Mouse (Mus musculus) Patski (cell line): Measurements from ENCODE around the gene Tomm22. TPM values are rescaled to one million over a fixed set of nuclear protein-coding genes. Genes with fewer than 3 reads are reported as not detected.

Experiments
- ATAC-seq: fragments of 100-300 bp; one replicate; pipeline ENCODE4 v1.8.0; 2021
- CTCF ChIA-PET: fragments of 350-600 bp; sonication (Branson Sonifier 250); formaldehyde crosslinking; loops from one replicate; lab custom pipeline; 2022; ENCODE audit warnings: inconsistent platforms; lab: Charles Lee
- POLR2A ChIA-PET: fragments of 350-600 bp; sonication (Branson Sonifier 250); formaldehyde crosslinking; loops from one replicate; lab custom pipeline; 2022; ENCODE audit warnings: antibody characterized with exemption, inconsistent platforms; lab: Charles Lee
- DNase-seq: peaks from one replicate; pipeline ENCODE4 v3.0.0-alpha.2; 2011; ENCODE audit warnings: low read depth, low spot score
- H3K27me3 ChIP-seq: fragments of 371-371 bp; one replicate; pipeline ENCODE4 v1.5.1; 2021
- CTCF ChIP-seq: fragments of 100-300 bp; IDR thresholded peaks from one replicate; pipeline ENCODE4 v1.5.1; 2021
- in situ Hi-C: fragments of 300-500 bp; cut with MboI; formaldehyde crosslinking; loops from 3 replicates; pipeline ENCODE4 v1.11.1; 2018; ENCODE audit warnings: low pct_unique_long_range_greater_than_20kb, mixed read lengths
- polyA plus RNA-seq: library from polyadenylated mRNA; unstranded; gene quantifications from one replicate; pipeline ENCODE4 v1.2.3, GENCODE M21; 2021

The Tomm22 gene
- 201 TPM for polyA plus RNA-seq

DNA sequence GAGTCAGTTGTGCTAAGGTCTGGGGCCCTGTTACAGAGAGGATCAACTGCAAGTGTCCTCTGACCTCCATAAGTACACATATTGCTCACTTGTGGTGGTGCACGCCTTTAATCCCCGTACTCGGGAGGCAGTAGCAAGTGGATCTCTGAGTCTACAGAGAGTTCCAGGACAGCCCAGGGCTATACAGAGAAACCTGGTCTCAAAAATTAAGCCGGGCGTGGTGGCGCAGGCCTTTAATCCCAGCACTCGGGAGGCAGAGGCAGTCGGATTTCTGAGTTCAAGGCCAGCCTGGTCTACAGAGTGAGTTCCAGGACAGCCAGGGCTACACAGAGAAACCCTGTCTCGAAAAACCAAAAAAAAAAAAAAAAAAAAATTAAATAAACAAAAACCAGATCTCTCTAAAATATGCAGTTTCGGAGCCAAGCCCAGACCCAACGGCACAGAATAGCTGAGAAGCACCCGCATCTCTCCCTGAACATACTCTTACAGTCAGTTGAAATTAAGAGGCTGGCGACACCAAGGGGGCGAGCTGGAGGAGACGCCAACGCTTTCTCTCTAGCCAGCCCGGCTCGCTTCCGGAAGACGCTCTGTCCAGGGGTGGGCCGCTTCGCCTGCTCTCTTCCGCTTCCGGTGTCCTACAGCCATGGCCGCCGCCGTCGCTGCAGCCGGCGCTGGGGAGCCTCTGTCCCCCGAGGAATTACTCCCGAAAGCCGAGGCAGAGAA lies at the start of gene Tomm22:
Gene Tomm22, plus strand, starts transcription at position 613 of the 723 bp plus-strand sequence.
- no peaks in the 10 kb centered on the region for H3K27me3 ChIP-seq
- TF ChIP-seq CTCF = peak; percentile 95
- ChIA-PET POLR2A (interaction anchor here (0.7 to 1.6 kb wide), 3 partner anchors 17 to 426 kb away, joined by 3 to 4 read pairs (median 4); partner anchors contain the start of gene Josd1), CTCF (interaction anchor here (0.7 to 1.7 kb wide), 3 partner anchors 10 to 12 kb away, joined by 3 to 7 read pairs (median 4); partner anchors contain the start of genes Cby1 and Fam227a)
- ATAC-seq = peak; percentile 66
- peak; percentile 57 for DNase-seq
- in situ Hi-C loops = no loop called here

DNA sequence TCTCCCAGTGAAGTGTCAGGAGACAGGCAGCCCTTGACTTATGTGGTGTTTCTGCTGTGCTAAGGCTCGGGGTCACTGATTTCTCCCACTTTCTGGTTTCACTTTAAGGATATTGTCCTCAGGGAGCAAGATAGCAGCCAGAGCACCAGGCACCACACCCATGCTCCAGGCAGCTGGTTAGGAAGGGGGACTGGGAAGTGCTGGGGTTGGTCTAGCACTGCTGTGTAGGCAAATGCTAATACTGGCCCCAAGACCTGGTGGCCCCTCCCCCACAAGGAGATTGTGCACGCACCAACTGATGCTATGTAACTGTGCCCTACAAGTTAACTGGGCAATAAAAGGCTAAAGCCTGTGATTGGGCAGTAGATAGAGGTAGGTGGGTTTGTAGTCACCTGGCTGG lies 40.2 kb upstream of the Tomm22 start:
- ChIA-PET CTCF (interaction anchor here (1.7 kb wide), 1 partner anchor 21 kb away, joined by 6 read pairs; no protein-coding TSS in a partner anchor), POLR2A (no interaction called here)
- H3K27me3 ChIP-seq = no peaks in the 10 kb centered on the region
- DNase-seq (no peak), ATAC-seq (no peak)
- no peak for TF ChIP-seq CTCF
- in situ Hi-C loops = no loop called here

DNA sequence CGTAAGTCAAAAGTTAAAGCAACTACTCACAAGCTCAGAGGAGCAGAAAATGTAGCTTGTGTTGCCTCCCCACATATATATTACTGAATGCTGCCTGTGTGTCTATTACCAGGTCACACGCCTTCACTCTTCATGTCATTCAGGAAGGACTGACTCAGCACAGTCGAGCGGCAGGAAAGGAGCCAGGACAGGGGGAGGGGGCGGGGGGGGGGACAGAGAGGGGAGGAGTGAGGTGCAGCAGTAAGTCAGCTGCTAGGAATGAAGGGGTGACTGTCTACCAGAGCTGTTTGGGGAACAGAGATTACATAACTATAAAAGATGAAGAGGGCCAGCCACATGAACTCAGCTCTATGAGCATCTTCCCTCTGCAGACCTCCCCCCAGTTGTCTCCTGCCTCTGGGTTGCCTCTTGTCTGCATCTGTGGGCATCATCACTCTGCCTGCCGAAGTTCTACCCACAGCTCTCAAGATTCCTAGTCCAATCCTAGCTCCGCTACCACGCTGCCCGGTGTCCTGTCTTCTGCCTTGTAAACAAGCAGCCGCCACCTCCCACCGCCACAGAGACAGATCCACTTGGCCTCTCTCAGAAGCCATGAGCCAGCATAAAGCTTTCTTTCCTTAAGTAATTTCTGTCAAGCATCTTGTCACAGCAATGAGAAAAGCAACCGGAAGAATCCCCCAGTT lies 29.4 kb upstream of the Tomm22 start:
- H3K27me3 ChIP-seq = no peaks in the 10 kb centered on the region
- no peak for DNase-seq
- CTCF ChIA-PET = no interaction called here
- in situ Hi-C loops = no loop called here
- no peak for ATAC-seq
- POLR2A ChIA-PET = interaction anchor here (0.9 kb wide), 1 partner anchor 18 kb away, joined by 4 read pairs; no protein-coding TSS in a partner anchor
- no peak for TF ChIP-seq CTCF

DNA sequence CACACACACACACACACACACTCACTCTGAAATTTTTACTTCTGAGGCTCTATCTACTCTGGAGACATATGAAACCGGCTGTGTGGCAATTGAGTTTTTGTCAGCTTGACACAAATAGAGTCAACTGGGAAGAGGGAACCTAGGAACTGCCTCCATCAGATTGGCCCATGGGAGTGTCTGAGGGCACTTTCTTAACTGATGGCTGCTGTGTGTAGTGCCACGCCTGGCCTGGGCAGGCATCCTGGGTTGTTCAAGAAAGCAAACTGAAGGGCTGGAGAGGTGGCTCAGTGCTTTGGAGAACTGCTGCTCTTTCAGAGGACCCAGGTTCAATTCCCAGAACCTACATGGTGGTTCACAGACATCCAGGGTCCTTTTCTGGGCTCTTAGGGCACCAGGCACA lies 25.2 kb upstream of the Tomm22 start:
- DNase-seq = no peak
- POLR2A ChIA-PET = no interaction called here
- CTCF ChIA-PET = no interaction called here

DNA sequence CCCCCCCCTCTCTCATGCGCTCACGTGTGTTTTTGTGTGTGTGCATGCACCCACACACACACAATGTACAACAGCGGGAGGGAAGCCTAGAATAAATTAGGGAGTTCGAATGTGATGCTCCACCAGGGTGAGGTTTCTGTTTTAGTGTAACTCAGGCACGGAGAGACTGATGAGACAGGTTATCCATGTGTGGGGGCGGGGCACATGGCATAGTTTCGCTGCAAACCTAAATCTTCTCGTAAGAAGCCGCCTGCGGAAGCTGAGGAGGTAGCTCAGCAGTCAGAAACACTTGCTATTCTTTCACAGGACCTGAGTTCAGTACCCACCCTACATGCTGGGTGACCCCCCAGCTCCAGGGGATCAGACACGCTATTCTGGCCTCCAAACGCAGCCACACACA lies 22.5 kb upstream of the Tomm22 start:
- ATAC-seq (no peak), DNase-seq (no peak)
- in situ Hi-C loops = no loop called here
- ChIA-PET POLR2A (no interaction called here), CTCF (no interaction called here)
- H3K27me3 ChIP-seq = no peaks in the 10 kb centered on the region
- TF ChIP-seq CTCF = no peak

More for the DNA sequence above, 25.2 kb upstream of the Tomm22 start:
- ATAC-seq = no peak
- TF ChIP-seq CTCF = no peak
- H3K27me3 ChIP-seq = no peaks in the 10 kb centered on the region
- in situ Hi-C loops = no loop called here

DNA sequence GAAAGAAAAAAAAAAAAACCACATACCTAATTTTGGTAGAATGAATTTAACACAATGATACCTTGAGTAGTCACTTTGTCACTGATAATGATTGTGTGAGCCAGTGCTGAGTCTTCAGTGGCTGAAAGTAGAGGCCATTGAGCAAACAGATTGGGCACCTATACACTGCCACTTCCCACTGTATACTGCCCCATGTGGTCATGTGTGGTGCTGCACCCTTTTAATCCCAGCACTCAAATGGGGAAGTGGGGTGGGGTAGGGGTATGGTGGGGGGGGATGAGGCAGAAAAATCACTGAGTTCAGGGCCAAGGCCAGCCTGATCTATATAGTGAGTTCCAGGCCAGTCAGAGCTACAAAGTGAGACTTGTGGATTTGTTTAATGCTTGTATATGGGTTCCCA lies 20.1 kb upstream of the Tomm22 start:
- ChIA-PET POLR2A (no interaction called here), CTCF (interaction anchor here (1.0 to 1.9 kb wide), 3 partner anchors 8 to 21 kb away, joined by 3 to 6 read pairs (median 3); no protein-coding TSS in a partner anchor)
- no peaks in the 10 kb centered on the region for H3K27me3 ChIP-seq
- DNase-seq (no peak), ATAC-seq (no peak)
- in situ Hi-C loops = no loop called here
- TF ChIP-seq CTCF = no peak

DNA sequence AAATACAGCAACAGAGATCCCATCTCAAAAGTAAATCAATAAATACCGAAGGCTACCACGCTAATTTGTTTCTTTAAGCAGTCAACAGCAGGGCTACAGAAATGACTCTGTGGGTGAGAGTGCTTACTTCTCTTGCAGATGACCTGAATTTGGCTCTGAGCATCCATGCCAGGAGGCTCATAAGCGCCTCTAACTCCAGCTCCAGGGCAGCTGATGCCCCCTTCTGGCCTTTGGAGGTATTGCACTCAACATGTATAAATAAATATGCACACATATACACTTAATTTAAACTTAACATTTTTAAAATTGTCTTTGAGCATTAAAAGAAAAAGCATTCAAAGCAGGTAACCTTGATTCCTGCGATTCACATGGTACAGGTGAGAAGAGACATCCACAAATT lies 19.2 kb upstream of the Tomm22 start:
- in situ Hi-C loops = no loop called here
- H3K27me3 ChIP-seq = no peaks in the 10 kb centered on the region
- CTCF ChIA-PET = interaction anchor here (1.2 to 1.9 kb wide), 2 partner anchors 12 to 22 kb away, joined by 3 to 6 read pairs; no protein-coding TSS in a partner anchor
- POLR2A ChIA-PET = interaction anchor here (0.6 kb wide), 1 partner anchor 109 kb away, joined by 5 read pairs; no protein-coding TSS in a partner anchor
- no peak for ATAC-seq
- DNase-seq = no peak
- peak; percentile 77 for TF ChIP-seq CTCF

DNA sequence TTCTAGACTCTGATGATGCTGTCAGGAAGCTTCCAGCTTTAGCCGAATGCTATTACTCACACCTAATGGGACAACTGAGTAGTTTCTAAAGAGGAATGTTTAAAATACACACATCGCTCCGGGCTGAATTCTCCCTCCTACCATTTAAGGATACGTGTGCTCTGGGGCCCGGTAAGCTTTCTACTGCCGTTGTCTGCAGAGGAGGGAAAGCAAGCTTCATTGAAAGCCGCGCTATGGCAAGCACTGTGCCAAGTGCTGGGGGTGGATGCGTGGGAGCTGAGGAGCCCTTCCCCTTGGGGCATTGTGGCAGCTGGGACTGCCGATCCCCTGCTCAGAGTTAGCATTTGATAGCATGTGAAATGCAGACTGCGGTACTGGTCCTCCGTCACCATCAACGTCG lies 14.2 kb upstream of the Tomm22 start:
- DNase-seq = no peak
- TF ChIP-seq CTCF = no peak
- ATAC-seq = no peak
- CTCF ChIA-PET = interaction anchor here (1.1 kb wide), 1 partner anchor 58 kb away, joined by 3 read pairs; no protein-coding TSS in a partner anchor
- POLR2A ChIA-PET = no interaction called here
- H3K27me3 ChIP-seq = no peaks in the 10 kb centered on the region
- in situ Hi-C loops = loop anchor here (5.0 kb wide), 1 partner anchor 434 kb away; no protein-coding TSS in a partner anchor

DNA sequence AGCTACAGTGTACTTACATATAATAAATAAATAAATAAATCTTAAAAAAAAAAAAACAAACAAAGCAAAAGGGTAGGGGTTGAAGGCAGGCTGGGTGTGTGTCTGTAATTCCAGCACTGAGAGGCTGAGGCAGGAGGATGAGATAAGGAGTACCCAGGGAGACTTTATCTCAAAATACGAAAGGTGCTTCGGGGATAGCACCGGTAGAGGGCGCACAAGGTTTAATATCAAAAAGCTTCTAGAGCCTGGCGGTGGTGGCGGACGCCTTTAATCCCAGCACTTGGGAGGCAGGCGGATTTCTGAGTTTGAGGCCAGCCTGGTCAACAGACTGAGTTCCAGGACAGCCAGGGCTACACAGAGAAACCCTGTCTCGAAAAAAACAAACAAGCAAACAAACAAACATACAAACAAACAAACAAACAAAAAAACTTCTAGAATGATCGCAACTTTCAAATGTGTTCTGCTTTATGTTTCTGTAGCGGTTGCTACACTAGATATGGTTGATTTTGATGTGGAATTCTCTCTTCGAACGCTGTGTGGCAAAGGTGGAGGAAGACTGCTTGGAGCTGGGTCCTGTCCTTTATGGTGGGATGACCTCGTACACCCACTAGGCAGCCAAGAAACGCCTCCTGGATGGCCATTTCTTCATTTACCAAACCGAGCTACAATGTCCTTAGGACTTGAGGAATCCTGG lies 12.7 kb upstream of the Tomm22 start:
- in situ Hi-C loops = loop anchor here (5.0 kb wide), 1 partner anchor 436 kb away; no protein-coding TSS in a partner anchor
- peak; percentile 87 for TF ChIP-seq CTCF
- DNase-seq (no peak), ATAC-seq (peak; percentile 15)
- no peaks in the 10 kb centered on the region for H3K27me3 ChIP-seq
- CTCF ChIA-PET = interaction anchor here (0.8 to 2.3 kb wide), 6 partner anchors 8 to 26 kb away, joined by 3 to 9 read pairs (median 4); partner anchors contain the start of gene Tomm22
- POLR2A ChIA-PET = interaction anchor here (0.7 to 1.7 kb wide), 3 partner anchors 28 to 115 kb away, joined by 3 to 8 read pairs (median 4); no protein-coding TSS in a partner anchor
